Mouse (Mus musculus): ENCODE measurements at regions not wholly inside any gene's neighbourhood (a gene's known extent, or its start where the extent isn't known, plus 50 kb on each side); places are given as distances from the start of the nearest gene placed in this dataset.

DNA sequence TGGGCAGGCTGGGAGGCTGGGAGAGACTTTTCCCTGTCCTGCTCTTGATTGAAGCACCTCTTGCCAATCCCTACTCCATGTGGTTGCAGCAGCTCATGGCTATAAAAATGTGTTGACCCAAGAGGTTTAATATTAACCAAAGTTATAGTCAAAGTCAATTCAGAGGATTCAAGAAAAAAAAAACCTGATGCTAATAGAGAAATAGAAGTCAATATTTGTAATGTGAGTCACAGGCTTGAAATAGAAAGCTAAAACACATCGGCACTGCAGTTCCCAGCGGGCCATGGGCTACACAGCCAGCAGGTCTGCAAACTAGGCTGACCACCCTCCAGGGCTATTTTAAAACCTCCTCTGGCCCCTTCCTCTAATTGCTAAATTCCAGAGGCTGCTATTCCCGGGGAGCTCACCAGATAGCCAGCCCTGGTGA is 53.2 kb upstream of the Bmp2 start:
- in situ Hi-C loops (cut with MboI, MseI), result no loop called here

DNA sequence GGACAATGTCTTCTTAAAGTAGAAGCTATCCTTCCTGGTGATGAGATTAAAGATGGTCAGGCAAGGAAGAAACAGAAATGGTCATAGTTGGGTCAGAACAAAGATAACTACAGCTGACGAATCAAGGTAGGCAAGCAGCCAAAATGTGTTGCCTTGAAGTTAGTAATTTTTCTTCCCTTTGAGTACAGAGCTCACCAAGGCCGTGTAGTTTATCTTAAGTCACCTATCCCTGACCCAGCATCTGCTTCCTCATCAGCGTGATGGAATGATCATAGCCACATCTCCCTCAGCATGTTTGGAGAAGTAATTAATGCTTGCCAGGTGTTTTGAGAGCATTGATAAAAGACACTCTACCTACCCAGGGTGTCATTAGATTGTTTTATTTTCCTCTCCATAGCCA is 52.1 kb upstream of the Bmp2 start:
- in situ Hi-C loops (cut with MboI, MseI), result no loop called here
